8 mouse cellular contexts compared by ENCODE assay signal in genomic region chr11:119685477-119685876, GRCm38 (mm10).
DNase-seq lines count a peak whose midpoint lies in the region; ATAC-seq lines count a peak whose summit lies in the region.
"Had no signal": no experiment of that assay in that cellular context is flagged by ENCODE, and none has a peak within 500 bp of the region (broad histone marks: within the 10 kb centered on the region; RNA-seq: fewer than 3 reads in every experiment).

No protein-coding gene starts in this region.

- no peak for ATAC-seq in neural tube, embryonic 12.5 days (ENCODE audit: low FRiP score, low read depth)
- ATAC-seq in embryonic facial prominence, embryonic 13.5 days (ENCODE audit: insufficient number of reproducible peaks, insufficient read depth, low FRiP score, low TSS enrichment, low read depth): no peak
- ATAC-seq in midbrain, embryonic 16.5 days: no peak

- no peaks in the 10 kb centered on the region for H3K27me3 ChIP-seq in neural tube, embryonic 12.5 days (replicated peaks)
- H3K27me3 ChIP-seq in embryonic facial prominence, embryonic 13.5 days: no peaks in the 10 kb centered on the region
- H3K27me3 ChIP-seq in midbrain, embryonic 16.5 days (ENCODE audit: control insufficient read depth, insufficient read depth, low read depth, low read length): no peaks in the 10 kb centered on the region

- WGBS in neural tube, embryonic 12.5 days: 58% methylated on average over 5 of the region's 5 CpGs
- 44% methylated on average over 5 of the region's 5 CpGs for WGBS in embryonic facial prominence, embryonic 13.5 days
- WGBS in midbrain, embryonic 16.5 days: 57% methylated on average over 5 of the region's 5 CpGs

- peaks cover 26% of the 10 kb centered on the region for H3K4me1 ChIP-seq in neural tube, embryonic 12.5 days
- H3K4me1 ChIP-seq in embryonic facial prominence, embryonic 13.5 days: peaks cover 61% of the 10 kb centered on the region
- H3K4me1 ChIP-seq in midbrain, embryonic 16.5 days (ENCODE audit: control insufficient read depth, insufficient read depth, low read length): peaks cover 15% of the 10 kb centered on the region

- no peak overlapping the region for H3K4me2 ChIP-seq in neural tube, embryonic 12.5 days (replicated peaks)
- no peak overlapping the region for H3K4me2 ChIP-seq in embryonic facial prominence, embryonic 13.5 days
- H3K4me2 ChIP-seq in midbrain, embryonic 16.5 days (ENCODE audit: low read length): no peak overlapping the region

- H3K27ac ChIP-seq in neural tube, embryonic 12.5 days: 0 out of 2 replicates have a peak overlapping the region, but pooled peaks have one; percentile 23
- peak overlapping the region; percentile 62 for H3K27ac ChIP-seq in embryonic facial prominence, embryonic 13.5 days
- H3K27ac ChIP-seq in midbrain, embryonic 16.5 days (ENCODE audit: low read length): peak overlapping the region; percentile 24; the same call in 1 of the 2 replicates
- H3K27ac ChIP-seq: left cerebral cortex, adult 2 months had no signal

- DNase-seq in neural tube, embryonic 10.5 days (ENCODE audit: extremely low spot score, low spot score): no peak
- DNase-seq in kidney, adult 8-10 months: peak; percentile 34 to 40
- DNase-seq in thymus, postnatal 4 days: no peak
- no peak for DNase-seq in cerebellum, adult 11-12 months

- no peaks in the 10 kb centered on the region for H3K36me3 ChIP-seq in neural tube, embryonic 12.5 days
- no peaks in the 10 kb centered on the region for H3K36me3 ChIP-seq in embryonic facial prominence, embryonic 13.5 days
- H3K36me3 ChIP-seq in midbrain, embryonic 16.5 days (ENCODE audit: control insufficient read depth, insufficient read depth, low read length): no peaks in the 10 kb centered on the region

- H3K9me3 ChIP-seq in neural tube, embryonic 12.5 days: no peaks in the 10 kb centered on the region
- H3K9me3 ChIP-seq in embryonic facial prominence, embryonic 13.5 days: no peaks in the 10 kb centered on the region
- H3K9me3 ChIP-seq in midbrain, embryonic 16.5 days (replicated peaks; ENCODE audit: control insufficient read depth, low read length, poor library complexity, severe bottlenecking): no peaks in the 10 kb centered on the region

- no peak overlapping the region for H3K9ac ChIP-seq in neural tube, embryonic 12.5 days
- no peak overlapping the region for H3K9ac ChIP-seq in embryonic facial prominence, embryonic 13.5 days
- no peak overlapping the region for H3K9ac ChIP-seq in midbrain, embryonic 16.5 days (ENCODE audit: low read depth, low read length)

- no peak overlapping the region for H3K4me3 ChIP-seq in neural tube, embryonic 12.5 days
- H3K4me3 ChIP-seq in embryonic facial prominence, embryonic 13.5 days: no peak overlapping the region
- no peak overlapping the region for H3K4me3 ChIP-seq in midbrain, embryonic 16.5 days (ENCODE audit: low read depth, low read length)
- H3K4me3 ChIP-seq: left cerebral cortex, adult 2 months had no signal

Comparison
In these comparisons a context has a peak if more than half of its experiments do, and no peak if none do; other contexts are left out.
1. DNase-seq: peak in kidney, adult 8-10 months (2 of 2); none in neural tube, embryonic 10.5 days (single experiment), thymus, postnatal 4 days (single experiment) and cerebellum, adult 11-12 months (single experiment).
2. Peak in every context shown above with its lines, with median percentiles within 50 percentile points of each other: H3K27ac ChIP-seq.